Mouse (Mus musculus) lung, postnatal 0 days (tissue): ENCODE measurements around the gene Srarp.

ENCODE experiments used
- CTCF ChIP-seq: IDR thresholded peaks from 2 replicates; pipeline ENCODE4 v1.5.1; 2016; ENCODE audit warnings: antibody characterized with exemption, mild to moderate bottlenecking
- EP300 ChIP-seq: IDR thresholded peaks from 2 replicates; pipeline ENCODE4 v1.6.1; 2016; ENCODE audit warnings: antibody characterized with exemption, mild to moderate bottlenecking, control low read depth

DNA sequence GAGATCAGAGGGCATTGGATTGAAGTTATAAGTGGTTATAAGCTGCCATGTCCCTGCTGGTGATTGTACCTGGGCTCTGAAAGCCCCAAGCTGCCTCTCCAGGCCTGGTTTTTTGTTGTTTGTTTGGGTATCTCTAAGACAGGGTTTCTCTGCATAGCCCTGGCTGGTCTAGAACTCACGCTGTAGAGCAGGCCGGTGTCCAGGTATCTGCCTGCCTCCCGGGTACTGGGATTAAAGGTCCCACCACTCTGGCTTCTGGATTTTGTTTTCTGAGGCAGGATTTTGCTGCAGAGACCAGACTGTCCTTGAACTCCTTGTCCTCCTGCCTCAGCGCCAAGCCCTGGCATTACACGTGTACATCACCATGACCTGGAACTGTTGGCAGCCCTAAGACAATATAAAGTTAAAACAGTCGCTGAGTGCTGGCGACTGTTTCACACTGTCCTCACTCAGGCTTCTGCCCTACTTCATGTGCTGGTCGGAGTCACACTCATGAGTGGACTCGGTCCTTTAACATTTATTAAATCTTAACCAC is 16.1 kb upstream of the Srarp start:
- TF ChIP-seq CTCF = no peak
- no peak for TF ChIP-seq EP300
